Mouse (Mus musculus): ENCODE data around the gene Mlx. TPM values are rescaled to one million over a fixed set of nuclear protein-coding genes. Genes with fewer than 3 reads are reported as not detected.

Mlx gene
- total and polyA plus RNA-seq, 3 experiments = 45.2 to 116 (median 51.5) TPM

GRCm38 (mm10) chr11:101109351-101109750, 22.3 kb downstream of the Mlx start:
- peaks cover 82% of the 10 kb centered on the region for H3K79me2 ChIP-seq (replicated peaks; ENCODE audit: control insufficient read depth, extremely low read depth, insufficient read depth, poor library complexity, severe bottlenecking)
- dilution Hi-C loops (cut with MboI; ENCODE audit: extremely low pct_ligation_motif_present, extremely low pct_unique_long_range_greater_than_20kb, low sequenced_read_pairs) = no loop called here
- H3K9ac ChIP-seq (ENCODE audit: insufficient read depth, low read depth) = no peak overlapping the region
- no peaks in the 10 kb centered on the region for H3K27me3 ChIP-seq (replicated peaks)
- no peak overlapping the region for H3K27ac ChIP-seq (ENCODE audit: insufficient read depth, low read depth)
- peaks cover 26 to 65% of the 10 kb centered on the region in 2 experiments for H3K36me3 ChIP-seq (replicated peaks in 1 of 2; ENCODE audit: control insufficient read depth in 1 of 2, insufficient read depth in 1 of 2, low read length in 1 of 2)
- H3K9me3 ChIP-seq (replicated peaks; ENCODE audit: low read length) = peaks cover 12% of the 10 kb centered on the region
- peaks cover 6 to 47% of the 10 kb centered on the region in 2 experiments; a peak in 3 of 4 replicates for H3K4me1 ChIP-seq (ENCODE audit: control insufficient read depth in 1 of 2, insufficient read depth in 2 of 2)
- no peak for DNase-seq (ENCODE audit: extremely low read depth)
- in situ Hi-C loops (cut with MboI; ENCODE audit: low pct_ligation_motif_present, low pct_unique_long_range_greater_than_20kb, low sequenced_read_pairs) = no loop called here
- TF ChIP-seq ELF1 (IDR thresholded peaks at IDR 0.05; ENCODE audit: low read depth, low read length) (no peak), POLR2AphosphoS2 (IDR thresholded peaks at IDR 0.05; ENCODE audit: low read depth, low read length) (no peak), USF2 (conservative IDR thresholded peaks at IDR 0.05; ENCODE audit: low read depth, low read length) (no peak), ZNF384 (IDR thresholded peaks at IDR 0.05; ENCODE audit: low read depth, low read length) (no peak), SMC3 (IDR thresholded peaks at IDR 0.05; ENCODE audit: low read depth, low read length) (no peak), CHD2 (IDR thresholded peaks at IDR 0.05; ENCODE audit: low read length) (no peak), ZMIZ1 (IDR thresholded peaks at IDR 0.05; ENCODE audit: low read depth, low read length) (no peak), POLR2A (IDR thresholded peaks at IDR 0.05; ENCODE audit: low read depth, low read length) (no peak), ZKSCAN1 (IDR thresholded peaks at IDR 0.05; ENCODE audit: borderline replicate concordance, low read depth, low read length) (no peak), TBP (conservative IDR thresholded peaks at IDR 0.05; ENCODE audit: low read depth, low read length) (no peak), IRF4 (IDR thresholded peaks at IDR 0.05; ENCODE audit: low read depth, low read length) (no peak), E2F4 (IDR thresholded peaks at IDR 0.05; ENCODE audit: insufficient replicate concordance, low read depth, low read length) (no peak), KAT2A (IDR thresholded peaks at IDR 0.05; ENCODE audit: insufficient replicate concordance, low read length) (no peak), SIN3A (IDR thresholded peaks at IDR 0.05; ENCODE audit: low read length) (no peak), PAX5 (IDR thresholded peaks at IDR 0.05; ENCODE audit: low read length) (no peak), JUN (IDR thresholded peaks at IDR 0.05; ENCODE audit: insufficient read depth, low read depth, low read length) (no peak), MAZ (IDR thresholded peaks at IDR 0.05; ENCODE audit: low read depth, low read length) (no peak), NELFE (IDR thresholded peaks at IDR 0.05; ENCODE audit: low read depth, low read length) (no peak)
- H3K4me2 ChIP-seq (ENCODE audit: insufficient read depth, low read depth, poor library complexity, severe bottlenecking) = no peak overlapping the region
- H3K4me3 ChIP-seq (replicated peaks in 1 of 3; ENCODE audit: low read depth in 2 of 3, low read length in 2 of 3, poor library complexity in 1 of 3) = no peak overlapping the region

GRCm38 (mm10) chr11:101110708-101111107, 23.6 kb downstream of the Mlx start:
- Histone ChIP-seq H3K4me1 (ENCODE audit: control insufficient read depth in 1 of 2, insufficient read depth in 2 of 2) (peaks cover 12 to 61% of the 10 kb centered on the region in 2 experiments; a peak in 3 of 4 replicates), H3K4me2 (ENCODE audit: insufficient read depth, low read depth, poor library complexity, severe bottlenecking) (peak overlapping the region; percentile 70), H3K79me2 (replicated peaks; ENCODE audit: control insufficient read depth, extremely low read depth, insufficient read depth, poor library complexity, severe bottlenecking) (peaks cover 91% of the 10 kb centered on the region), H3K9ac (ENCODE audit: insufficient read depth, low read depth) (peak overlapping the region; percentile 46), H3K27me3 (replicated peaks) (no peaks in the 10 kb centered on the region), H3K27ac (ENCODE audit: insufficient read depth, low read depth) (peak overlapping the region; percentile 76), H3K9me3 (replicated peaks; ENCODE audit: low read length) (peaks cover 13% of the 10 kb centered on the region), H3K4me3 (replicated peaks in 1 of 3; ENCODE audit: low read depth in 2 of 3, low read length in 2 of 3, poor library complexity in 1 of 3) (no peak overlapping the region), H3K36me3 (replicated peaks in 1 of 2; ENCODE audit: control insufficient read depth in 1 of 2, insufficient read depth in 1 of 2, low read length in 1 of 2) (peaks cover 18 to 62% of the 10 kb centered on the region in 2 experiments)
- TF ChIP-seq MXI1 (IDR thresholded peaks at IDR 0.05; ENCODE audit: low read depth, low read length) (peak; percentile 38), EP300 (IDR thresholded peaks at IDR 0.05; ENCODE audit: low read length) (0 out of 2 replicates have a peak, but pooled peaks have one; percentile 22), MEF2A (IDR thresholded peaks at IDR 0.05; ENCODE audit: borderline replicate concordance, low read depth, low read length) (no peak), NELFE (IDR thresholded peaks at IDR 0.05; ENCODE audit: low read depth, low read length) (peak; percentile 16; the same call in 1 of the 2 replicates), HCFC1 (IDR thresholded peaks at IDR 0.05; ENCODE audit: low read depth, low read length) (0 out of 2 replicates have a peak, but pooled peaks have one; percentile 33), JUN (IDR thresholded peaks at IDR 0.05; ENCODE audit: insufficient read depth, low read depth, low read length) (no peak), CHD1 (IDR thresholded peaks at IDR 0.05; ENCODE audit: low read depth, low read length) (peak; percentile 60; the same call in 1 of the 2 replicates), MAX (IDR thresholded peaks at IDR 0.05; ENCODE audit: low read length) (peak; percentile 49; the same call in 1 of the 2 replicates), TCF12 (IDR thresholded peaks at IDR 0.05; ENCODE audit: low read depth, low read length) (peak; percentile 42; the same call in 1 of the 2 replicates)
- no peak for DNase-seq (ENCODE audit: extremely low read depth)
- dilution Hi-C loops (cut with MboI; ENCODE audit: extremely low pct_ligation_motif_present, extremely low pct_unique_long_range_greater_than_20kb, low sequenced_read_pairs) (no loop called here), in situ Hi-C loops (cut with MboI; ENCODE audit: low pct_ligation_motif_present, low pct_unique_long_range_greater_than_20kb, low sequenced_read_pairs) (no loop called here)
